Mouse (Mus musculus) layer of hippocampus, adult 11-12 months (tissue): Measurements from ENCODE around the gene Akap7.

Experiments
- DNase-seq: peaks from one replicate; pipeline ENCODE4 v3.0.0; 2022; ENCODE audit warnings: low spot score

The Akap7 gene

DNA sequence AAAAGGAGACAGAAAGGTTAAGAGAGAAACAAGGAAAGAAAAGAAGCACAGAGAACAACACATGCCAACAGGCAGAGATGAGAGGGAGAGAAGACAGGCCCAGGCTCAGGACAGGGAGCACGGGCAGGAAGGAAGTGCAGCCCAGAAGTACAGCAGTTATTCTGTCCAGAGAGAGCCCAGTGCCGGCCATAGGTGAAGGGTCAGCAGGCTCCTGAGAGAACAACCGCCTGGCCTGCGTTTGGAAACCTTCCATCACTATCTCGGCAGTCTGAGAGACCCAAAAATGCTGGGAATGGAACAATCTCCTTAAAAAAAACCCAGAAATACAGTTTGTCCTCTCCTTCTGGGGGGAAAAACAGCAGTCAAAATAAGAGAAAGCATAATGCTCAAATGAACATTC, 50.2 kb downstream of the Akap7 start:
- no peak for DNase-seq

DNA sequence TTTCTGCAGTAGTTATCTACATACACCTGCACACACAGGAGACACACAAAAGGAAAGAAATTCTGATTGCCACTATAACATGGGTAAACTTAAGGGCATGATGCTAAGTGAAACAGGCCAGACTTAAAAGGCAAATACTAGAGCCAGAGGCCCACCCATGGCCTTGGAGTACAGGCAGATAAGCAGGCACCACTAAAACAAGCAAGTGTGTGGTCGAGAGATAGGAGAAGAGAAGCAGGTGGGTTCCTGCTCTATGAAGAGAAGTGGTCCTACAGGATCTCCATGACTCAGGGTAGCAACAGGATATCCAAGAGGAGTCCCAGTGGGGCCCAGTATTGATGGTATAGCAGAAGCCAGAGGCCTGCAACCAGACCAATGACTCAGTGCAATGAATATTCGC, 54.2 kb downstream of the Akap7 start:
- no peak for DNase-seq

DNA sequence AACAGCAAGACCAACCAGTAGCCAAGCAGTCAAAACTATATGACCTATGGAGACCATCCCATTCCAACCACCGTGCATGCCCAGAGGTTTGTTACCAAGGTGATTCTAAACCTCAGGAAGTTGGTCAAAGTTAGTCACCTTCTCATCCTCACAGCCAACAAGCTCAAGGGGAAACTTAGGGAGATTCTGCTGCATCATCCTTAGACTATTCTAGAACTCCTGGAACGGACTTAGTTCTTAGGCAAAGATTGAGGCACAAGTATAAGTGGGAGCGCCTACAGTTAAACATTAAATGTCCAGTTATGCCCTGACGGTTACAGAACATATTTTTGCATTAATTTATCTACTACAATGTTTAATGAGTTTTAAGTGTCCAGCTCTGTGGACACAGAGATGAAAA, 54.7 kb downstream of the Akap7 start:
- DNase-seq: no peak

DNA sequence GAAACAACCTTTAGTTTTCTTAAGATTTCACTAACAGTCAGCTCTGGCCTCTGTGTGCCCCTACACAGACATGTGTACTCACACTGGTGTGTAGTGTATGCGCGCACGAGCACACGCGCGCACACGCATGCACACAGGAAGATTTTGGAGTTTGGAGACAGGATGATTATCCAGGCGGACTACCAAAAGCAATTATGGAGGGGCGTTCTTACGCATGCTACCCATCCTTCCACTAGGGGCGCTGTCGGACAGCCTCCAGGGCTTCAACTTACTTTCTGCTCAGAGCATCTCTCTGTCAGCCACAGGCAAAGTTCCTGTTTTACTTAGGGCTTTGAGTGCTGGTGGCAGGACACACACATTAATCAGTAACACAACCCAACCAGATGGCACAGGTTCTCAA, 57.6 kb downstream of the Akap7 start:
- DNase-seq: peak; percentile 52

DNA sequence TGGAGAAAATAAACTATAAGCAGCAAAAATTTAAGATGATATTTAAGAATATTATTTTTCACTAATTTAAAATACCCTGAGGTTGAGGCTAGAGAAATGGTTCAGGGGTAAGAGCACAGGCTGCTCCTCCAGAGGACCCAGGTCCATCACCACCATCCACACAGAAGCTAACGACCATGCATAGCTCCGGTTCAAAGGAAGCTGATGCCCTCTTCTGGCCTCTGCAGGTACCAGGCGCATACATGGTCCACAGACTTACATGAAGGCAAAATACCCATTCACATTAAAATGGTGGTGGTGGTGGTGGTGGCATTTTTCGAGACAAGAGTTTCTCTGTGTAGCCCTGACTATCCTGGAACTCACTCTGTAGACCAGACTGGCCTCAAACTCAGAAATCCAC, 61.5 kb downstream of the Akap7 start:
- no peak for DNase-seq

DNA sequence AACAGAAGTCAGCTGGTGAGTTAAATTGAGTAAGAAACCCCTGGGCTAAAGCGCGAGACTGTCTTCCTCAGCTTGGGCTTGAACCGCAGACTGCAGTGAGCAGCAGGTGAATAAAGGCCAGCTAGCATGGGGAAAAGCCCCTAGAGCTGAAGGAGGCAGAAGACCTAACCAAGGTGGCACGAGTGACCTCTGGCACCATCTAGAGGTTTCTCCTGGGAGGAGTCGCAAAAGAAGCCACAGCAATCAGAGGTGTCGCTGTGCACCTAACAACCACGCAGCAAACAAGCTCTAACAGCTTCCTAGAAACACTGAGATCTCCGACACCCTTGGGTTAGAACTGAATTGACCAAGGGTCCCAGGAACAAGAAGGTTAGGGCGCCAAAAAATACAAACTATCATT, 68.5 kb downstream of the Akap7 start:
- DNase-seq: peak; percentile 23

DNA sequence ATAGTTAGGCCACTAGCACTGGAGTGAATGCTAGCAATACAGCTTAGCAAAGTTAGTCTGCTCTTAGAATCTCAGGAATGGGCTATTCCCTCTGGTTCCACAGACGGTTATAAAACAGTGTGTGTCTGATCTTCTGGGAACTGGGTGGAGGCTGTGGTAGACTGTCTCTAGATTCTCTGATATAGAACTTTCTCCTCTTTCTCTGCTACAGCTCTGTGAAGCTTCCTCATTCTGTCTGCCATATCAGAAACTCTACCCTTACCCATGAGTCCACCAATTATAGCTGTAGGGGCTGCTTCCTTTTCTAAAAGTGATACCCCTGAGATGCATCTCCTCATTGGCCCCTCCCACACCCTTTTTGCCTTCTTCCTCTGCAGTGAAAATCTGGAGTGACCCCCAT, 73.6 kb downstream of the Akap7 start:
- no peak for DNase-seq

DNA sequence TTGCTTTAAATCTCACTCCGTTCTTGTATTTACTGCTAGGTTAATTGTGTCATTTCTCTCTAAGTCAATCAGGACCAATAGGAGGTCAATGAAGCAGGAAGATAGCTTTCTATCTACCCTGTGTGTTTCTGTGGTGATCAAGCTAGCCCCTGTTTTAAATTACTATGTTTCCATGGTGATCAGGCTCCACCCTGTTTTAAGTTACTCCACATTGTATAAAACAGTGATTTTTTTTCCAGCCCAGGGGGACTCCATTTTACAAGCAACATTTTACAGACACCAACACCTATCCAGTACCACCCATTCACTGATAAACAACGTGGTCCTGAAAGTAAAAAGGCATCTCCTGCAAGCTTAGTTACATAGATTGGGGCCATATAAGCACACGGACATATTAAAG, 75.0 kb downstream of the Akap7 start:
- no peak for DNase-seq

DNA sequence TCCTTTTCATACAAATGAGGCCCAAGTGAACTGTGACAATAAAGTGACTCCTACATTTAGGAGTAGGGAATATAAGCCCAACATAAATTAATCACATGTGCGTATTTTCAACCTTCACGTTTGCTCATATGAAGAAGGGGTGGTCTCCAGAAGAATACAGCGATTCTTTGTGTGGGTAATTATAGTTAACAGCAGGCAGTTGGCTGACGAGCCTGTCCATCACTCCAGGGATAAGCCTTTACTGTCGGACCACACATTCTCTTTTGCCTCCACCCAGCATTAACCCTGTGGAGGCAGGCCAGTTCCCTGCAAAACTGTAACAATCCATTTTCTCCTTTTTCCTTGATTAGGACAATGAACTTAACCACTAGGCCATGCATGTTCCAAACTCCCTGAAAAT, 76.3 kb downstream of the Akap7 start:
- no peak for DNase-seq

DNA sequence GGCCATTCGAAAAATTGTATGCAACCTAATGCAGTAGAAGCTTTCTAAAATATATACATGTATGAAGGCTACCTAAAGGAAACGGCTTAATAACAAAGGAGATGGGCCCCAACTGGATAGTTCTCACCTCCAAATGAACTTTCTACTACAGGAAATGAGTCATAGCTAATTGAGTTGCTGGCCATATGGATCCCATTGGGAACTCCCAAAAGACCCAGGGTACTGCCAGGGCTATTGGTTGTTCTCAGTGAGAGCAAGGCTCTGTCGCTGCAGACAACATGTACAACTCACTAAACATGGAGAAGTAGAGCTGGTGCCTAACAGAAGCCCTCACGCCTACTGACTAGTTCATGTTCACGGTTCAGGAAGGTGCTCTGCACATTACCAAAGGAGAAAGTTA, 83.3 kb downstream of the Akap7 start:
- no peak for DNase-seq

DNA sequence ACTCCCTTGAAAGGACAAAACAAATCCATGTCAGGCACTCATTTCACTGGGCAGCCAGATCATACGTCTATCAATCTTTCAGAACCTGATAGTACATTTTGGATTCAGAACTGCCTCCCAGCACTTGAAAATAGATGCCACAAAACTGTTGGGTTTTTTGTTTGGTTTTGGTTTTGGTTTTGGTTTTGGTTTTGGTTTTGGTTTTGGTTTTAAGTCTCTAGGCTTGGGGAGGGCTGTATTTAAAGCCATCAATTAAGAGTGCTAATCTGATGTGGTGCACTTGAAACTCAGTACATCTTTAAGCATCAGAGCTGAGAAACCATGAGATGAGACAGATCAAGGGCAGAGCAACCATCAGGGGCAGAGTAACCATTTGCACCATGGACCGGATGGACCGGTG, 86.9 kb downstream of the Akap7 start:
- no peak for DNase-seq

DNA sequence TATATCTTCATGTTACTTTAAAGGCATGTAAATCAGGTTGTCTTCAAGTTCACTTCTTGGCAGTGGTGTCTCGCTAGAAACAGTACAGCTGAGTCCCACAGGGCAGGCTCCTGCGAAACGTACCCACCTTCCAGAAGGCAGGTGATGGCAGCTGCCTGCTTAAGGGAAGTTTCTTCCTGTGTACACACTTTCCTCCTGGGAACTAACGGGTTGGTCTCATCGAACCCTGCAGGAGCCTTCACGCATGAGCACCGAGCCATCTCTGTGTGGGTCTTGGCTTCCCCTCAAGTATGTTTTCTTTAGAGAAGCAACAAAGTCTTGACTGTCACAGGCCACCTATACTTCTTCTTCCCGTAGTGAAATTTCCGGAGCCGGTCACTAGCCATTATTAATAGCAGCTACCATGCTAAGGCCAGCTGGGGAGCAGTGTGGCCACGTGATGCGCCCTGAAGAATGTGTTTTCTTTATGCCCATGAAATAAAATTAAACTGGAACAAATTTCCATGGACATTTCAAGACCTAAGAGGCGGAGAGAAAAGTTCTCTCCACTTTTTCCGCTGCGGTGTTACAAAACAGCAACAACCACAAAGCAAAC, 87.7 kb downstream of the Akap7 start:
- DNase-seq: no peak

DNA sequence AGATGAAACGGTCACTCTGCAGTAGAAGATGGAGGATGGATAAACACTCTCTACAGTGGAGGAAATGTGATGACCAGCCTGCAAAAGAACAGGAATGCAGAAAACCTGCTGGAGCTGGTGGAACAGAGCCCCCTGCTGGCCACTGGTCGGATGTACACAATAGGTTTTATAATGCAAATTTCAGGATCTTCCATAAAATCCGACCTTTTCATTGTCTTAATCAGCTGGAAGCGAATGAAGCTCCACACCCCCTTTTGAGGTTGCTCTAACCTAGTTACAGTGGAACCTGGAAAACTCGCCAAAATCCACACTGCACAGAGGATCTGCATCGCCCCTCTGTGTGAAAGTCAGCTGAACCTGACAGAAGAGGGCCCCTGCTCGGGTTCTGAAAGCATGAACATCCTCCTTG, 88.4 kb downstream of the Akap7 start:
- DNase-seq: peak; percentile 57

DNA sequence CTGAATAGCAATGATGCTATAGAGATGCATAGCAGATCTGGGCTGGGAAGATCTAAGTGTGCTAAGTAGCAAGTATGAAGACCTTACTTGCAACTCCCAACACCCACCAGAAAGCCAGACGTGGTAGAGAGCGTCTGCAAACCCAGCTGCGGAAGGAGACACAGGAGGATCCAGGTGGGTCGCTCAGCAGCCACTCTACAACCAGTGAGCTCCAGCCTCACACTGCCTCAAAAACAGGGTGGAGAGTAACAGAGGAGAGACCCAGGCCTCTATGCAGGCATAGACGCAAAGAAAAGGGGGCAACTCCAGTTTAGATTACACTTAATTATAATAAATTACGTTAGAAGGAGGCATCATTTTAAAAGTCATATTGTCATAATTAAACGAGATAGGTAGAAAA, 88.9 kb downstream of the Akap7 start:
- no peak for DNase-seq

DNA sequence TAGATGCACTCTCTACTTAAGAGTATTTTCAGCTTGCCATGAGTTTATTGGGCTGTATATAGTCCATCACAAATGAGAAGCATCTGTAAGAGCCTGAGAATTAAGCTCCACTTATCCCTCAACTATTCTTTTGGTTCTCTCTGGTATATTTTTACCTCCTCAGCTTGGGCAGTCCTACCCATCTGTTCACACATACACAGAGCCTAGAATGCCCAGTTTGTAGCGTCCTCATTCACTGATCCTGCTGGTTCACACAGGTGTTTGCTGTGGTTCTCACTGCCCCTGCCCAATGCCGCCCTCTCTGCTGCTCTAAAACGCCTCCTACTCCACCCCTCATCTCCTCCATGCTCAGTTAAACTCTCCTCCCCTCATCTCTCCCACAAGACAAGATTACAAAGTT, 91.7 kb downstream of the Akap7 start:
- no peak for DNase-seq

DNA sequence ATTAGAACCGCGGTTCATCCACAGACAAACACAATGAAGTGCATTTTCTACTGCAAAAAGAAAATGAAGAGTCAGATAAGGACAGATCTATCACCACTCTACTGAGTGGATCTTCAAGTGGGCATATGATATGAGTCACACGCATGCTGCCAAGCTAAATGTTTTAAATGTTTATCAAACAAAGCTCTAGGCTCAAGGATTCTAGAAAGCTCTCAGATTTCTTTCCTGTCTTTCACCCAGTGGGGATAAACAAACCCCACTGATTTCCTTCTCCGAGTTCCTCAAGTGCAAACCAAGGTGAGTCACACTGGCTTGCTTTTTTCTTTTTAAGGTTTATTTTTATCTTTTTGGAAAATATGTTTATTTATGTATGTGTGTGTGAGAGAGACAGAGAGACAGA, 94.0 kb downstream of the Akap7 start:
- DNase-seq: no peak

DNA sequence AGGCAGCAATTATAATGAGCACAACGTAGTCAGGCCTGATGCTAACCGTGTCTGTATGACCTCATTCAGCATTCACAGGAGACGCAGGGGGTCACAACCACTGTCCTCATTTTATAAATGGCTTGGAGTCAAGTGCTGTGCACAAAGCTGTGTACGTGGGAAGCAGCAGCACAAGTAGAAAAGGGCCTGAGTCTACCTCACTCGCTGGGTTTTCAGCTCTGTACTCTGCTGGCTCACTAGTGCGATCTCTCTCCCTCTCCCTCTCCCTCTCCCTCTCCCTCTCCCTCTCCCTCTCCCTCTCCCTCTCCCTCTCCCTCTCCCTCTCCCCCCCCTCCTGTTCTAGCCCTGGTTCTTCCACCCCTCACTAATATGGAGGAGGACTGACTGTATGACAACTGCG, 99.1 kb downstream of the Akap7 start:
- no peak for DNase-seq

DNA sequence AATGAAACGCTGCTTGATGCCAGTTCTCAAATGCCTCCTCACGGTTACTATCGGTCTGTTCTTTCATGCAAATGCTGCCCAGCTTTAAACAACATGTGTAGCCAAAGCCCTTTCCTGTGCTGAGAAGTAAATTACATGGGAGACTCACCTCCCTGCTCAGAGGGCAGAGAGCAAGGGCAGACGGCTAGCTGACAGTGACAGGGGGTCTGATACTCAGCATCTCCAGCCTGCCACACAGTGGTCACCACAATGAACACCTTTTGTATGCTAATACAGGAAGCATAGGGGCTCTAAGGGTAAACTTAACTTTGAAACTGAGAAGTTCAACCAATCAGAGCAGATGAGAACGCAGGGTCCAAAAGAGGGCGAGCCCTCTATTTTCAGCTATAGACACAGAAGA, 99.8 kb downstream of the Akap7 start:
- DNase-seq: no peak

DNA sequence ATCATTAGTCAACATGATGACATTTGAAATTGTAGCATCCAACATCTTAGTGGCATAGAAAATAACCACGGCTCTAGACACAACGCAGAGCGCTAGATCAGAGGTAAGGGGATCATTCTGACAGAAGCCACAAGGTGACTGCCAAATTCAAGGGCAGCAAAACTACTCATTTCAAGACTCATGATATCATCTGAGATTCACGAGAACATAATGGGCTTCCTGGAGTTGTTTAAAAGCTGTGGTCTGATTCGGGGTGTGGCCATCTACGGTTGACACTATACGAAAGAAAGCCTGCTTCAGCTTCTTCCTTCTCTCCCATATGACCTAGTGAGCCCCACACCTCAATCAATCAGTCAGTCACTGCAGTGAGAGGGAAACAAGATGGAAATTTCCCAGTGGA, 107.0 kb downstream of the Akap7 start:
- no peak for DNase-seq

DNA sequence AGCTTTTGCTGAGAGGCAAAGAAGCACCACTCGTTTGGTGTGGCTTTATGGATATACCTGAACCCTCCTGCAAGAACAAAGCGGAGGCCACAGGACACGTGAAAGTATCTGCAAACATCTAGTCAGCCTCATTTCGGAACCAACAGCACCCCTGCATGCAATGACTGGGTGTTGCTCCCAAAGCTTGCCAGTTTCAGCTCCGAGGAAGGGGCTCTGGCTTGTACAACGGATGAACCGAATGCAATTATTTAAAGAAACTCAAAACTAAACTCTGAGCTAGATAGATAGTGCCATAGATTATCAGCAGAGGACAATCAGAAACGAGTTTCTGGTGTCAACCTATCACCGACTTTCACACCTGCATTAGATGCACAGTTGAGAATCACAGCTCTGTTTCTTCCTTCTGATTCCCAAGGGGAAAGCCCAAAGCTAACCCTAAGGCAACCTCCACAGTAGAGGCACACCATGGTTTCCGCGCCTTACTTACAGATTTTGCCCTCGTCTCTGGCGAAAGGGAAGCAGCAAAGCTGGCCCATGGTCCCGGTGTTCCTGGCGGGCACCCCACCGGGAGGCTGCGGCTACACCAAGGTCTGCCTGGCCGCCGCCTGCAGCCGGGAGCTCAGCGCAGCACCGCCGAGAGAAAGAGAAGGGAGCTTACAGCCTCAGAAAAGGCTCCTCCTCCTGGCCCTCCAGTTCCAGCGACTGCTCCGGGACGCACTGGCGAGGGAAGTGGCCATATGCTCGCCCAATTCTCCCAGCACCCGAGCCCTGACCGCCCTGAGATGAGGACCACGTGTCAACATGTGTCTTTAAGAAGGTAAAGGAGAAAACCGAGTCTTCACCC, 107.9 kb downstream of the Akap7 start:
- DNase-seq: peak; percentile 51

DNA sequence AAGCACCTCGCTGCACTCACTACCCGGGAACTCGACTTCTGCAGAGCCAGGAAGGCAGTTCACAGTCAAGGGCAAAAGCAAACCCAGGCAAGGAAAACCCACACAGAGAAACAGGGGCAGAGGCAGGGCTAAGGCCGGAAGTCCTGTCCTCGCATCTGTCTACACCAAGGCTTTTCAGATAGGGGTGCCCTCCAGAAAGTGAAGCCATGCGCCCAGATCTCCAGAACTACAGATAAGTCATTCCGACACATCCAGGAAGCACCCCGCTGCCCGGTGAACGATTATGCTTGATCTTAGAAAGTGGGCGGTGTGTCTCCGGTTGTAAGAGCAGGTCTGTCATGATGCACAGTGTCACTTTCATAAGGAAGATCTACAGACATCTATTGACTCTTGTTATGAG, 109.1 kb downstream of the Akap7 start:
- no peak for DNase-seq

DNA sequence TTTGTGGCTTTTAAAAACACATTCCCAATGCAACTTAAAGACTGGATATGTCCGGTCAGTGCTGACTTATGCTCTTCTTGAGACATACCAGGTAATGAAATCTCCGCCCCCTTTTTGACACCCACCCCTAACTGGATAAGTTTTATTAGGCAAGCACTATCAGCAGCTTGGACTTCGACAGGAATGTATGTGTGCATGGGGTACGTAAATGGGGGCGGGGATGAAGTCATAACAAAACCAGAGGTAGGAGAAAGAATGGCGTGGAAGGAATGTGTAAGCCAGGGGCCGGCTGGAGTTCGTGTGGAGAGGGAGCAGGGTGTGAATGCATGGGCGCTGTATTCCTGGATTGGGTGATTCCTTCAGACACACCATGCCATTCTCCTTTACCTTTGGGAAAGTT, 109.6 kb downstream of the Akap7 start:
- DNase-seq: no peak

DNA sequence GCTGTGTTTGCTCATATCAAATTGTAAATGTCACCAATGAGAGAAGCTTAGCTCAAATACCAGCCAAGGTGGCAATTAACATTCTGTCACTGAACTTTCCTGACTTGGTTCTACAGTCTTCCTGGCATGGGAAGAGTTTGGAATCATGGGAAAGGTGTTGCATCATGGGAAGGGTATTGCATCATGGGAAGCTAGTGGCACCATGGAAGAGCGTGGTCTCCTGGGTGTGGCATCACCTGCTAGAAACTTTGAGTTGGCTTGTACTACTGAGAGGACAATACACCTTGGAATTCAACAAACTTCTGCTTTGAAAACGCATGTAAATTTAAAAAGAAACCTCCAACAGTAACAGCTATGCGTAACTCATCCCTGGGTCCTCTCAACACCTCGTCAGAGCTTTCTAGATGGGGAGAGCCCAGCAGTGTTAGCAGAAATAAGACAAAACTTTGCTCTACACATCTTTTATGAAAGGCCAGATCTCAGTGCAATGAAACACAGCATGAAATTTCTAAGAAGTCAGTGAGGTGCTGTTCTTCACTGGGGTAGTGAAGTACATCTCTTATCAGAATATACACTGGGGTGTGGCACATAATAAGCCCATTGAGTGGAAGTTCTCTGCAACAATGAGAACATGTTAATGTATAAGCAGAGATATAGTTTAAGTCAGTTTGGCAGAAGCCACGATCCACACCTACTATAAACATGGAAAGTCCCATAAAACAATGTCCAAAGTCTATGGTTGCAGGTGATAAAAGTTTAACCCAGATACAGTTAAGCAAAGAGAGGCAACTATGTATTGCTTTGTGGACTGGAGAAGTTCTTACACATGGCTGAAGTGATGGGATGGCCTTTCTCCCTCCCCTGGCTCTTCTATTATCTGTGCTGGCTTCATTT, 115.2 kb downstream of the Akap7 start:
- DNase-seq: no peak
